8 mouse cellular contexts compared by ENCODE assay signal in the genomic region with DNA sequence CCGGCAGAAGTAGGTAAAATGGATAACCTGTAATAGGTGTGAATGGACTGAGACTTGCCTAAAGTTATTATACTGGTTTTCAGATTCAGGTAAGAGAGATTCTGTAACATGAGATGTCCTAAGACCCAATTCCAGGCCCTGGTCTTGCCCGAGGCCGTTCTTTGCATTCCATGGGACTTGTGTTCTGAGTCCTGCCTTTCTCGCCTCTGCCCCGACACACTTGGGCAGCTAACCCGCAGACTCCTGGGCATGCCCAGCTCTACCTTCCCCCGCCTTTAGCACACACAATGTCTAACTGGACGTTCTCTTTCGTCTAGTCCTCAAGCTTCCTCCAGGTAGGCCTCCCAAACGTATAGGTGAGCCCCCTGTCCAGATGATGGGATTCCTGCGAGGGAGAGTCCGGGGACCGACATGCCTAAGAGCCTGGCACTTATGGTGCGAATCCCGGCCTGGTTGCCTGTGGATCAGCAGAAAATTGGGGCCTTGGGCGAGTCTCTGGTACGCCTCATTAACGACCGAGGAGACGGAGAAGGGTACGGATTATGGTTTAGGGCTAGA. TPM values are rescaled to one million over a fixed set of nuclear protein-coding genes. Genes with fewer than 3 reads are reported as not detected.
DNase-seq lines count a peak whose midpoint lies in the region; ATAC-seq and TF ChIP-seq lines count a peak whose summit lies in the region.

No protein-coding gene starts in this region.

- H3K9ac ChIP-seq in midbrain, postnatal 0 days (replicated peaks; ENCODE audit: low read length, poor library complexity, severe bottlenecking): peak overlapping the region; percentile 89

- ATAC-seq in midbrain, postnatal 0 days (ENCODE audit: low FRiP score): peak; percentile 60

- H3K4me3 ChIP-seq in cerebellum, adult 2 months (replicated peaks; ENCODE audit: insufficient read depth, low read depth, low read length): peak overlapping the region; percentile 88
- H3K4me3 ChIP-seq in C2C12 (ENCODE audit: insufficient read depth, poor library complexity, severe bottlenecking): peak overlapping the region; percentile 65
- H3K4me3 ChIP-seq in erythroblast, embryonic 14.5 days (replicated peaks): peak overlapping the region; percentile 73
- peak overlapping the region; percentile 99 for H3K4me3 ChIP-seq in midbrain, postnatal 0 days (ENCODE audit: low read depth, low read length)

- WGBS in cerebellum, adult 2 months: under 1% methylated on average over 21 of the region's 21 CpGs
- 1% methylated on average over 21 of the region's 21 CpGs for WGBS in midbrain, postnatal 0 days

- peak overlapping the region; percentile 85 for H3K4me2 ChIP-seq in midbrain, postnatal 0 days (ENCODE audit: low read depth, low read length, poor library complexity, severe bottlenecking)

- TF ChIP-seq POLR2A in cerebellum, adult 2 months (IDR thresholded peaks at IDR 0.05; ENCODE audit: borderline replicate concordance, insufficient read depth, low read length): no peak

- peaks cover 47% of the 10 kb centered on the region for H3K79me3 ChIP-seq in C2C12 (ENCODE audit: low read depth)

- no peaks in the 10 kb centered on the region for H3K4me1 ChIP-seq in cerebellum, adult 2 months (ENCODE audit: control insufficient read depth, insufficient read depth, low read length)
- H3K4me1 ChIP-seq in erythroblast, embryonic 14.5 days (ENCODE audit: control insufficient read depth): peaks cover 37% of the 10 kb centered on the region
- H3K4me1 ChIP-seq in midbrain, postnatal 0 days (ENCODE audit: insufficient read depth, low read length): peaks cover 9% of the 10 kb centered on the region; the same call in 1 of the 2 replicates

- H3K79me2 ChIP-seq in C2C12 (ENCODE audit: control insufficient read depth, insufficient read depth): peaks cover 58% of the 10 kb centered on the region

- peaks cover 16% of the 10 kb centered on the region for H3K36me3 ChIP-seq in C2C12 (ENCODE audit: control insufficient read depth, insufficient read depth)
- peaks cover 25% of the 10 kb centered on the region for H3K36me3 ChIP-seq in erythroblast, embryonic 14.5 days (ENCODE audit: control insufficient read depth)
- H3K36me3 ChIP-seq in midbrain, postnatal 0 days (ENCODE audit: insufficient read depth, low read length): no peaks in the 10 kb centered on the region

- no peaks in the 10 kb centered on the region for H3K27me3 ChIP-seq in cerebellum, adult 2 months (ENCODE audit: control insufficient read depth, insufficient read depth, low read length)
- H3K27me3 ChIP-seq in C2C12 (ENCODE audit: control insufficient read depth, insufficient read depth, insufficient read length): no peaks in the 10 kb centered on the region
- H3K27me3 ChIP-seq in erythroblast, embryonic 14.5 days (ENCODE audit: control insufficient read depth): no peaks in the 10 kb centered on the region
- H3K27me3 ChIP-seq in midbrain, postnatal 0 days (ENCODE audit: insufficient read depth, low read length): no peaks in the 10 kb centered on the region

- peaks cover under 1% of the 10 kb centered on the region; the same call in 1 of the 2 replicates for H3K9me3 ChIP-seq in erythroblast, embryonic 14.5 days (ENCODE audit: control insufficient read depth, low read length)
- no peaks in the 10 kb centered on the region for H3K9me3 ChIP-seq in midbrain, postnatal 0 days (ENCODE audit: low read length)

- DNase-seq in cerebellum, adult 2 months: no peak
- no peak for DNase-seq in cerebellum, adult 9-11 months
- peak; percentile 43 to 61 for DNase-seq in kidney, postnatal 36 days
- peak; percentile 3 for DNase-seq in midbrain, postnatal 0 days (ENCODE audit: low spot score)
- no peak for DNase-seq in right cerebral cortex, postnatal 36 days (ENCODE audit: low spot score in 2 of 2)
- no peak for DNase-seq in c-Kit-positive CD71-positive TER-119-positive erythroid progenitor cells, embryonic 14.5 days (ENCODE audit: low spot score)

- H3K27ac ChIP-seq in cerebellum, adult 2 months (ENCODE audit: insufficient read depth, low read length): peak overlapping the region; percentile 81
- H3K27ac ChIP-seq in midbrain, postnatal 0 days (ENCODE audit: low read depth, low read length): peak overlapping the region; percentile 80

- no peak for TF ChIP-seq CTCF in cerebellum, adult 2 months (IDR thresholded peaks at IDR 0.05; ENCODE audit: borderline replicate concordance, insufficient read depth, low read depth, low read length)
- TF ChIP-seq CTCF in C2C12 (IDR thresholded peaks at IDR 0.05; ENCODE audit: control insufficient read depth, insufficient read depth, insufficient read length): no peak
- TF ChIP-seq CTCF in midbrain, postnatal 0 days (IDR thresholded peaks at IDR 0.05): no peak

- H3ac ChIP-seq in C2C12 (ENCODE audit: control insufficient read depth, insufficient read length, low read depth): peak overlapping the region; percentile 68

TF ChIP-seq in C2C12, 6 proteins besides CTCF, POLR2A, EP300 and RAD21:
- TF ChIP-seq MYOD1 (IDR thresholded peaks at IDR 0.05; ENCODE audit: control insufficient read depth, insufficient read length, low read depth) (no peak), FOSL1 (IDR thresholded peaks at IDR 0.05; ENCODE audit: insufficient read depth, low read length, poor library complexity, severe bottlenecking) (no peak), MYOG (IDR thresholded peaks at IDR 0.05; ENCODE audit: control insufficient read depth, extremely low read depth, insufficient read length) (no peak), USF1 (IDR thresholded peaks at IDR 0.05; ENCODE audit: low read depth) (no peak), MAX (IDR thresholded peaks at IDR 0.05) (no peak), CEBPB (IDR thresholded peaks at IDR 0.05; ENCODE audit: low read depth) (no peak)

RNA-seq across cellular contexts. Expression of gene Rnf4, which starts 0.5 kb away (rescaled TPM):
- 77.5 and 80.0 TPM in 2 replicates for polyA plus RNA-seq in cerebellum, adult 2 months (2012; rRNA removed)
- polyA plus RNA-seq in C2C12 (2012; fragmentation: generic; extraction: Trizol): 67.1 TPM
- 3.5 and 4.1 TPM in 2 replicates for polyA plus RNA-seq in erythroblast, embryonic 14.5 days (2012)
- total RNA-seq in midbrain, postnatal 0 days (2014; rRNA removed): 95.2 and 129 TPM in 2 replicates
- 124 TPM in 2 replicates for polyA plus RNA-seq in midbrain, postnatal 0 days (2015; fragmentation: Nextera tagmentation; extraction: Ambion mirVana)

RNA-seq across cellular contexts. Expression of gene Fam193a, which starts 34.1 kb away (rescaled TPM):
- 45.5 and 52.2 TPM in 2 replicates for polyA plus RNA-seq in cerebellum, adult 2 months (2012; rRNA removed)
- 11.4 TPM for polyA plus RNA-seq in C2C12 (2012; fragmentation: generic; extraction: Trizol)
- 1.8 and 1.9 TPM in 2 replicates for polyA plus RNA-seq in erythroblast, embryonic 14.5 days (2012)
- 53.3 and 54.5 TPM in 2 replicates for total RNA-seq in midbrain, postnatal 0 days (2014; rRNA removed)
- polyA plus RNA-seq in midbrain, postnatal 0 days (2015; fragmentation: Nextera tagmentation; extraction: Ambion mirVana): 9.6 and 12.4 TPM in 2 replicates

RNA-seq across cellular contexts. Expression of gene Cfap99, which starts 47.2 kb away (rescaled TPM):
- 1.4 and 1.7 TPM in 2 replicates for polyA plus RNA-seq in cerebellum, adult 2 months (2012; rRNA removed)
- polyA plus RNA-seq in C2C12 (2012; fragmentation: generic; extraction: Trizol): not detected
- polyA plus RNA-seq in erythroblast, embryonic 14.5 days (2012): not detected in 2 replicates
- total RNA-seq in midbrain, postnatal 0 days (2014; rRNA removed): 0.24 and 2.1 TPM in 2 replicates
- polyA plus RNA-seq in midbrain, postnatal 0 days (2015; fragmentation: Nextera tagmentation; extraction: Ambion mirVana): 0.12 and 0.37 TPM in 2 replicates

RNA-seq across cellular contexts. Expression of gene Zfyve28, which starts 47.4 kb away (rescaled TPM):
- 62.9 and 69.5 TPM in 2 replicates for polyA plus RNA-seq in cerebellum, adult 2 months (2012; rRNA removed)
- polyA plus RNA-seq in C2C12 (2012; fragmentation: generic; extraction: Trizol): 0.09 TPM
- not detected in 2 replicates for polyA plus RNA-seq in erythroblast, embryonic 14.5 days (2012)
- total RNA-seq in midbrain, postnatal 0 days (2014; rRNA removed): 6.1 and 10.0 TPM in 2 replicates
- 2.9 and 3.0 TPM in 2 replicates for polyA plus RNA-seq in midbrain, postnatal 0 days (2015; fragmentation: Nextera tagmentation; extraction: Ambion mirVana)

Comparison
In these comparisons a context has a peak if more than half of its experiments do, and no peak if none do; other contexts are left out.
1. DNase-seq: peak in kidney, postnatal 36 days (2 of 2) and midbrain, postnatal 0 days (single experiment); none in cerebellum, adult 2 months (0 of 2), cerebellum, adult 9-11 months (single experiment), right cerebral cortex, postnatal 36 days (0 of 2) and c-Kit-positive CD71-positive TER-119-positive erythroid progenitor cells, embryonic 14.5 days (single experiment).
2. RNA of gene Rnf4, which starts 0.5 kb away (polyA plus RNA-seq): 124 TPM in midbrain, postnatal 0 days, 77.5 to 80.0 TPM in cerebellum, adult 2 months and 67.1 TPM in C2C12 (single experiment); 3.5 to 4.1 TPM in erythroblast, embryonic 14.5 days; every median in the first group is over 10 times any median in the second.
3. Peak in every context shown above with its lines, with median percentiles within 50 percentile points of each other: H3K4me3 ChIP-seq.